Mouse (Mus musculus) liver, postnatal 0 days (tissue): ENCODE data around the gene Lrmp. TPM values are rescaled to one million over a fixed set of nuclear protein-coding genes. Genes with fewer than 3 reads are reported as not detected.

Experiments
- ATAC-seq: fragments of 200-750 bp; cut with Nextera tagmentation; 2 replicates; pipeline ENCODE4 v1.8.0; 2017; ENCODE audit warnings: mild to moderate bottlenecking, moderate library complexity
- DNase-seq: peaks from one replicate; pipeline ENCODE4 v3.0.0-alpha.2; 2016
- H3K27ac ChIP-seq: fragments of 300-500 bp; sonication (generic); 2 replicates; pipeline ENCODE4 v1.5.1; 2014; ENCODE audit warnings: antibody characterized with exemption, moderate library complexity, mild to moderate bottlenecking, low read depth
- H3K27me3 ChIP-seq: fragments of 300-500 bp; sonication (generic); 2 replicates; pipeline ENCODE4 v1.6.1; 2014; ENCODE audit warnings: low read length, control low read depth, mixed read lengths; ENCODE audit not compliant: insufficient read depth
- H3K36me3 ChIP-seq: fragments of 300-500 bp; sonication (generic); replicated peaks from 2 replicates; pipeline ENCODE4 v1.6.1; 2014; ENCODE audit warnings: mild to moderate bottlenecking, control low read depth, low read length, moderate library complexity, mixed read lengths; ENCODE audit not compliant: insufficient read depth
- H3K4me1 ChIP-seq: fragments of 300-500 bp; sonication (generic); 2 replicates; pipeline ENCODE4 v1.6.1; 2014; ENCODE audit warnings: antibody characterized with exemption, mild to moderate bottlenecking, control low read depth; ENCODE audit not compliant: insufficient read depth
- H3K4me2 ChIP-seq: fragments of 300-500 bp; sonication (generic); 2 replicates; pipeline ENCODE4 v1.6.1; 2014; ENCODE audit warnings: low read depth, mild to moderate bottlenecking, low read length, moderate library complexity, mixed read lengths
- H3K4me3 ChIP-seq: fragments of 300-500 bp; sonication (generic); 2 replicates; pipeline ENCODE4 v1.5.1; 2014; ENCODE audit warnings: low read depth, low read length
- H3K9ac ChIP-seq: fragments of 300-500 bp; sonication (generic); replicated peaks from 2 replicates; pipeline ENCODE4 v1.6.1; 2014; ENCODE audit warnings: mild to moderate bottlenecking, moderate library complexity
- H3K9me3 ChIP-seq: fragments of 300-500 bp; sonication (generic); 2 replicates; pipeline ENCODE4 v1.6.1; 2016; ENCODE audit warnings: mild to moderate bottlenecking, control low read depth, low read length, mixed read lengths
- CTCF ChIP-seq: sonication (generic); IDR thresholded peaks from 2 replicates; pipeline ENCODE4 v1.5.1; 2016; ENCODE audit warnings: antibody characterized with exemption, low read depth
- EP300 ChIP-seq: IDR thresholded peaks from 2 replicates; pipeline ENCODE4 v1.6.1; 2016; ENCODE audit warnings: antibody characterized with exemption, low read depth, mild to moderate bottlenecking
- WGBS: fragments of 180-500 bp; shearing (Covaris S2); extraction: QIAGEN DNeasy Blood & Tissue Kit; methylation state at CpG from one replicate; pipeline ENCODE4 v1.1.7; 2014; ENCODE audit not compliant: insufficient replicate concordance; 5-methylcytosine and 5-hydroxymethylcytosine counted together
- polyA plus RNA-seq: library from polyadenylated mRNA; unstranded; fragments of >200 nt; fragmentation: Nextera tagmentation; extraction: Ambion mirVana; gene quantifications from 2 replicates; pipeline ENCODE4 v1.2.1, GENCODE M21; 2015

The Lrmp gene
- polyA plus RNA-seq, 1 experiment from 2014 or later = 28.0 TPM

DNA sequence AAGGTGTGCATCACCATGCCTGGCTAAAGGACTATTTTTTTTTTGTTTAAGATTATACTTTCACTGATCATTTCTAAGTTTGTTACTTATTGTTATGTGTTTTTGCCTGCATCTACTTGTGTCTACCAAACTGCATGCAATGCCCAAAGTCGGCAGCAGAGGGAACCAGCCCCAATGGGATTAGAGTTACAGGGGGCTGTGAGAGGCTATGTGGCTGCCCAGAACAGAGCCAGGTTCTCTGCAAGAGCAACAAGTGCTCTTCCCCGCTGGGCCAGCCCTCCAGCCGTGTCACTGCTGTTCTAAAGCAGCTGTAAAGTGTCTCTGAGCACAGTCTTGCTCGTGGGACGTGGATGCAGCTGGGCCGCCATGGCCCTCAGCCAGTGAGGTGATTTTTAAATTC lies 64.2 kb downstream of the Lrmp start:
- no peak for TF ChIP-seq EP300
- peak; percentile 83 for TF ChIP-seq CTCF
- WGBS = 43% methylated on average over 6 of the region's 6 CpGs
- peak; percentile 71 for DNase-seq
- peak; percentile 38; the same call in 1 of the 2 replicates for ATAC-seq
- Histone ChIP-seq H3K27me3 (no peaks in the 10 kb centered on the region), H3K9me3 (no peaks in the 10 kb centered on the region), H3K4me3 (no peak overlapping the region), H3K27ac (no peak overlapping the region), H3K4me2 (no peak overlapping the region), H3K4me1 (no peaks in the 10 kb centered on the region; the same call in 1 of the 2 replicates), H3K9ac (no peak overlapping the region), H3K36me3 (peaks cover 2% of the 10 kb centered on the region; the same call in 1 of the 2 replicates)

GRCm38 (mm10) chr6:145182044-145182443 lies 66.6 kb downstream of the Lrmp start:
- Histone ChIP-seq H3K4me1 (no peaks in the 10 kb centered on the region; the same call in 1 of the 2 replicates), H3K27me3 (no peaks in the 10 kb centered on the region), H3K36me3 (no peaks in the 10 kb centered on the region), H3K4me2 (no peak overlapping the region), H3K4me3 (no peak overlapping the region), H3K9me3 (no peaks in the 10 kb centered on the region), H3K9ac (no peak overlapping the region), H3K27ac (no peak overlapping the region)
- ATAC-seq (no peak), DNase-seq (no peak)
- 58% methylated on average over 8 of the region's 8 CpGs for WGBS
- TF ChIP-seq CTCF (no peak), EP300 (no peak)

DNA sequence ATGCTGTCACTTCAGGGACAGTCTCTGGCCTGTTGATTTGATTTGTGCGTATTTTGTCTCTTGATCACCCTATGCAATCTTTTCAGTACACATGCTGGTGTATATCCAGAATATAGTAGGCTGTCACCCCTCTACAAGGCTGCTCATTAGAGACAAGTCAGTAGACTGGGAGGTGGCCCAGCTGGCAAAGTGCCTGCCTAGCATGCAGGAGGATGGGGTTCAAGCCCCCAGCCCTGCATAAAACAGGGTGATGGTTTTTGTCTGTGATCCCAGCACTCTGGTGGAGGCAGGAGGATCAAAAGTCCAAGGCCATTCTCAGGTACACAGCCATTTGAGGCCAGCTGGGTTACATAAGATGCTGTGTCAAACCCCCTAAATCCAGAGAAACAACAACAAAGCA lies 70.6 kb downstream of the Lrmp start:
- H3K4me2 ChIP-seq = no peak overlapping the region
- ATAC-seq = no peak
- H3K27me3 ChIP-seq = no peaks in the 10 kb centered on the region
- no peaks in the 10 kb centered on the region for H3K36me3 ChIP-seq
- WGBS = 82% methylated on average over 1 of the region's 1 CpGs
- no peak overlapping the region for H3K4me3 ChIP-seq
- H3K27ac ChIP-seq = no peak overlapping the region
- H3K9me3 ChIP-seq = no peaks in the 10 kb centered on the region
- H3K9ac ChIP-seq = no peak overlapping the region
- DNase-seq = no peak
- H3K4me1 ChIP-seq = no peaks in the 10 kb centered on the region; the same call in 1 of the 2 replicates
- no peak for TF ChIP-seq EP300
- no peak for TF ChIP-seq CTCF

DNA sequence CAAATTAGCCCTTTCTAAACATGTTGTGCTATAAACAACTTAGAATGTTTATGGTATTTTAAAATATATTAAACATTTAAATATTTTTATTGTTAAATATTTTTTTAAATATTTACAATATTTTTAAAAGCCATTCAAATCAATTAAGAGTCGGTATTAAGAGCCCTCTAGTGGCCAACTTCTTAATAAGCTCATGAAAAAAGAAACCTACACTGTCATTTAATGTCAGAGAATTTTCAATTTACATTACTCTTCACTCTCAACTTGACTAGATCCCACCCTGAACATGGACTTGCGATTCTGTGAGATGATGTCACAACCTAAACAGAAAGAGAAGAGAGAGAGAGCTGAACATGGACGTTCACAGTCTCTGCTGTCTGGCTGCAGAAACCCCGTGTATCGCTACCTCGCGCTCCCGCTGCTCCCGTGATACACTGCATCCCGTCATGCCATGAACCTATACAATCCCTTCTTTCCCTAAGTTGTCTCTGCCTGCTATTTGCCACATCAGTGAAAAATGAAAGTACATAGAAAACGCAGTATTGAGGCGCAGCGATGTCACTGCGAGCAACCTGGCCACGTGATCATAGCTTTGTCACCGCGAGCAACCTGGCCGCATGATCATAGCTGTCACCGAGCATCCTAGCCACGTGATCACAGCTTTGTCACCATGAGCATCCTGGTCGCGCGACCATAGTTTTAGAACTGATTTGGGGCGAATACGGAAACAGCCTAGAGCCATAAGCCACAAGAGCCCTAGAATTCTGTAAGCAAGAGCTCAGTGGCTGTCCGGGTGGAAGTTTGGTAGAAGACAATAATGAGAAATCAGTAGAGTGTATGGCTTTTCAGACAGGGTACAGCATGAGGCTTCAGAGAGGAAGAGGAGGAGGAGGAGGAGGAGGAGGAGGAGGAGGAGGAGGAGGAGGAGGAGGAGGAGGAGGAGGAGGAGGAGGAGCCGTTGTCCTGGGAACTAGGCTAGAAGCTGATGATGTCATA lies 71.9 kb downstream of the Lrmp start:
- ATAC-seq = peak; percentile 50
- 49% methylated on average over 27 of the region's 27 CpGs for WGBS
- peak overlapping the region; percentile 54 for H3K4me2 ChIP-seq
- H3K27ac ChIP-seq = no peak overlapping the region
- no peak overlapping the region for H3K9ac ChIP-seq
- peak overlapping the region; percentile 16 for H3K4me3 ChIP-seq
- H3K36me3 ChIP-seq = no peaks in the 10 kb centered on the region
- no peaks in the 10 kb centered on the region for H3K4me1 ChIP-seq
- no peaks in the 10 kb centered on the region for H3K27me3 ChIP-seq
- DNase-seq = no peak
- TF ChIP-seq CTCF (peak; percentile 37), EP300 (no peak)
- H3K9me3 ChIP-seq = no peaks in the 10 kb centered on the region

- no peak for ATAC-seq
Observed at GRCm38 (mm10) chr6:145193038-145193437, 77.6 kb downstream of the Lrmp start.

DNA sequence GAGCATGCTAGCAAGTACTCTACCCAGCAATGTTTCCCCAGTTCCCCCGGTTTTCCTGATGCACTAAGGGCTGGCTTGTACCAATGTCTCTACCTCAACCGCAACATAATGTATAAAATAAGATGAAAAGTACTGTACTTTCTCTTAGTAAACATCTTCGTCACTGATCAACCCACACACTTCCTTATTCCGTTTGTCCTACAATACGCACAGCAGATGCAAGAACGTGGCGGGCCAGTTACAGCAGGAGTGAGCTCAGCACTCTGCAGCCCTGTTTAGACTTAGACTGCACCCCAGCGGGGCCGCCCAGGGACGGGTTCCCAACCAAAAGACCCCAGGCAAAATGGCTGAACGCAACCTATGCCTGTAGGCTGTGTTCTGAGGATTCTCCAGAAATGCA lies 78.0 kb downstream of the Lrmp start:
- TF ChIP-seq EP300 = no peak
- no peak for TF ChIP-seq CTCF
- Histone ChIP-seq H3K9ac (no peak overlapping the region), H3K4me1 (no peaks in the 10 kb centered on the region), H3K36me3 (no peaks in the 10 kb centered on the region), H3K27me3 (no peaks in the 10 kb centered on the region), H3K27ac (no peak overlapping the region), H3K4me2 (no peak overlapping the region), H3K9me3 (no peaks in the 10 kb centered on the region), H3K4me3 (no peak overlapping the region)
- WGBS = 47% methylated on average over 11 of the region's 11 CpGs
- ATAC-seq = no peak
- DNase-seq = no peak

More at GRCm38 (mm10) chr6:145193038-145193437, 77.6 kb downstream of the Lrmp start:
- Histone ChIP-seq H3K4me3 (no peak overlapping the region), H3K9ac (no peak overlapping the region), H3K36me3 (no peaks in the 10 kb centered on the region), H3K27ac (no peak overlapping the region), H3K4me2 (no peak overlapping the region), H3K27me3 (no peaks in the 10 kb centered on the region), H3K4me1 (no peaks in the 10 kb centered on the region), H3K9me3 (no peaks in the 10 kb centered on the region)
- DNase-seq = no peak
- 85% methylated on average over 3 of the region's 3 CpGs for WGBS
- TF ChIP-seq CTCF (no peak), EP300 (no peak)
